Mouse (Mus musculus) hindbrain, postnatal 0 days (tissue): ENCODE data around the gene Shc4. TPM values are rescaled to one million over a fixed set of nuclear protein-coding genes. Genes with fewer than 3 reads are reported as not detected.

Experiments
- ATAC-seq: fragments of 200-750 bp; cut with Nextera tagmentation; 2 replicates; pipeline ENCODE4 v1.8.0; 2017; ENCODE audit warnings: mild to moderate bottlenecking, moderate TSS enrichment, moderate library complexity
- DNase-seq: peaks from one replicate; pipeline ENCODE4 v3.0.0-alpha.2; 2015; ENCODE audit warnings: low spot score
- H3K27ac ChIP-seq: fragments of 300-500 bp; sonication (generic); 2 replicates; pipeline ENCODE4 v1.5.1; 2014; ENCODE audit warnings: mild to moderate bottlenecking
- H3K27me3 ChIP-seq: fragments of 300-500 bp; sonication (generic); 2 replicates; pipeline ENCODE4 v1.6.1; 2014; ENCODE audit warnings: low read length, mixed read lengths; ENCODE audit not compliant: insufficient read depth
- H3K36me3 ChIP-seq: fragments of 300-500 bp; sonication (generic); 2 replicates; pipeline ENCODE4 v1.6.1; 2014; ENCODE audit warnings: low read length, mixed read lengths; ENCODE audit not compliant: insufficient read depth
- H3K4me1 ChIP-seq: fragments of 300-500 bp; sonication (generic); 2 replicates; pipeline ENCODE4 v1.6.1; 2014; ENCODE audit warnings: antibody characterized with exemption, low read length, mixed read lengths; ENCODE audit not compliant: insufficient read depth
- H3K4me2 ChIP-seq: fragments of 300-500 bp; sonication (generic); 2 replicates; pipeline ENCODE4 v1.6.1; 2014; ENCODE audit warnings: low read depth, mild to moderate bottlenecking, low read length, moderate library complexity, mixed read lengths
- H3K4me3 ChIP-seq: fragments of 300-500 bp; sonication (generic); 2 replicates; pipeline ENCODE4 v1.5.1; 2014; ENCODE audit warnings: low read length
- H3K9ac ChIP-seq: fragments of 300-500 bp; sonication (generic); replicated peaks from 2 replicates; pipeline ENCODE4 v1.6.1; 2014; ENCODE audit warnings: mild to moderate bottlenecking, low read length, moderate library complexity, mixed read lengths
- H3K9me3 ChIP-seq: fragments of 300-500 bp; sonication (generic); 2 replicates; pipeline ENCODE4 v1.6.1; 2016; ENCODE audit warnings: low read length, mixed read lengths
- CTCF ChIP-seq: IDR thresholded peaks from 2 replicates; pipeline ENCODE4 v1.5.1; 2016; ENCODE audit warnings: antibody characterized with exemption, control low read depth, low read depth
- WGBS: fragments of 180-500 bp; shearing (Covaris S2); extraction: QIAGEN DNeasy Blood & Tissue Kit; methylation state at CpG from one replicate; pipeline ENCODE4 v1.1.7; 2014; 5-methylcytosine and 5-hydroxymethylcytosine counted together
- polyA plus RNA-seq: library from polyadenylated mRNA; unstranded; fragments of >200 nt; fragmentation: Nextera tagmentation; extraction: Ambion mirVana; gene quantifications from 2 replicates; pipeline ENCODE4 v1.2.1, GENCODE M21; 2015
- total RNA-seq: library from RNA; depleted of rRNA; stranded (reverse); fragments of >200 nt; gene quantifications from 2 replicates; pipeline ENCODE4 v1.2.3, GENCODE M21; 2014

The Shc4 gene
- total and polyA plus RNA-seq, 2 experiments from 2014 or later, result 3.9 to 9.1 TPM

GRCm38 (mm10) chr2:125672568-125672956, 51.4 kb downstream of the Shc4 start:
- peak overlapping the region; percentile 98 for H3K27ac ChIP-seq
- WGBS, result 26% methylated on average over 8 of the region's 20 CpGs
- TF ChIP-seq CTCF, result no peak
- H3K4me3 ChIP-seq, result peak overlapping the region; percentile 88
- no peaks in the 10 kb centered on the region for H3K27me3 ChIP-seq
- H3K4me2 ChIP-seq, result peak overlapping the region; percentile 68
- DNase-seq, result no peak
- peak overlapping the region; percentile 93 for H3K9ac ChIP-seq
- no peak for ATAC-seq
- H3K36me3 ChIP-seq, result no peaks in the 10 kb centered on the region
- H3K4me1 ChIP-seq, result peaks cover 9% of the 10 kb centered on the region
- H3K9me3 ChIP-seq, result no peaks in the 10 kb centered on the region

DNA sequence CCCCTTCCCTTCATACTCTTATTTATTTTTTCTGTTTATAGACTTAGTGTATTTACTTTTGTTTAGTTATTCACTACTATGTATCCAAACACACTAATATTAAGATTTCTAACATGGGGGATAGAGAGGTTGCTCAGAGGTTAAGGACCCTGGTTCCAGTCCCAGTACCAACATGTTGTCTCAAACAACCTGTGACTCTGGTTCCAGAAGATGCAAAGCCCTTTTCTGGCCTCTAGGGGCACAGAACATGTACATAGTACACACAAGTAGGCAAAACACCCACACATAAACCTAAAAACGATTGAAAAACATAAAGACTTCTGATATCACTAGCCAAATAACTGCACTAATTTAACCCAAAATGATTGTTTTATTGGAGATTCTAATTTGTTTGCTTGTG, 53.1 kb downstream of the Shc4 start:
- Histone ChIP-seq H3K9me3 (no peaks in the 10 kb centered on the region), H3K4me2 (no peak overlapping the region), H3K27me3 (no peaks in the 10 kb centered on the region), H3K4me1 (peaks cover 9% of the 10 kb centered on the region), H3K27ac (no peak overlapping the region), H3K4me3 (no peak overlapping the region), H3K36me3 (no peaks in the 10 kb centered on the region), H3K9ac (no peak overlapping the region)
- TF ChIP-seq CTCF, result peak; percentile 49; the same call in 1 of the 2 replicates
- DNase-seq (peak; percentile 24), ATAC-seq (no peak)
- WGBS, result 48% methylated on average over 1 of the region's 1 CpGs

- H3K36me3 ChIP-seq, result no peaks in the 10 kb centered on the region
- H3K4me2 ChIP-seq, result no peak overlapping the region
- no peaks in the 10 kb centered on the region for H3K27me3 ChIP-seq
- no peak overlapping the region for H3K27ac ChIP-seq
- no peak overlapping the region for H3K4me3 ChIP-seq
- TF ChIP-seq CTCF, result no peak
- DNase-seq (no peak), ATAC-seq (no peak)
- H3K9ac ChIP-seq, result no peak overlapping the region
- WGBS, result 86% methylated on average over 7 of the region's 7 CpGs
- no peaks in the 10 kb centered on the region for H3K9me3 ChIP-seq
- H3K4me1 ChIP-seq, result no peaks in the 10 kb centered on the region
These were observed 56.2 kb downstream of the Shc4 start for GRCm38 (mm10) chr2:125667721-125668120.

GRCm38 (mm10) chr2:125667184-125667583, 56.8 kb downstream of the Shc4 start:
- ATAC-seq, result no peak
- Histone ChIP-seq H3K9me3 (no peaks in the 10 kb centered on the region), H3K9ac (no peak overlapping the region), H3K27ac (no peak overlapping the region), H3K4me3 (no peak overlapping the region), H3K4me2 (no peak overlapping the region), H3K4me1 (no peaks in the 10 kb centered on the region), H3K36me3 (no peaks in the 10 kb centered on the region), H3K27me3 (no peaks in the 10 kb centered on the region)
- TF ChIP-seq CTCF, result peak; percentile 28
- 72% methylated on average over 5 of the region's 5 CpGs for WGBS
- DNase-seq, result no peak

DNA sequence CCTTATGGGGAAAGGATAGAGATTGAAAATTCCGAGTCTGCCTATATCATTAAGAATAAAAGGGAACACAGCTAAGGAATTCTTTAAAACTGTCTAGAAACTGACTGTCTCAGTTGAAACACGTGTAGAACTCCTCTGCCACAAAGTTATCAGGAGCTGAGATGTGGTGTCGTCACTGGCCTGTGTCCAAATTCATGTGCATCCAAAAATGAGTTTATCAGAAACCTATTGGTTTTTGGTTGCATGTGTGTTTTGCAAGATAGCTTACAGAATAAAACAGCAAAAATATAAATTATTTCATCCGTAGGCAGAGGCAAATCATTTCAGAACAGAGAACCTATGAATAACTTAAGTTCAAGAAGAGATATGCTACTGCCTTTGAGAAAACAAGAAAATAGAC, 57.3 kb downstream of the Shc4 start:
- Histone ChIP-seq H3K27me3 (no peaks in the 10 kb centered on the region), H3K4me2 (no peak overlapping the region), H3K9ac (no peak overlapping the region), H3K9me3 (no peaks in the 10 kb centered on the region), H3K4me1 (no peaks in the 10 kb centered on the region), H3K27ac (no peak overlapping the region), H3K4me3 (no peak overlapping the region), H3K36me3 (no peaks in the 10 kb centered on the region)
- ATAC-seq (no peak), DNase-seq (no peak)
- WGBS, result 84% methylated on average over 4 of the region's 4 CpGs
- no peak for TF ChIP-seq CTCF

DNA sequence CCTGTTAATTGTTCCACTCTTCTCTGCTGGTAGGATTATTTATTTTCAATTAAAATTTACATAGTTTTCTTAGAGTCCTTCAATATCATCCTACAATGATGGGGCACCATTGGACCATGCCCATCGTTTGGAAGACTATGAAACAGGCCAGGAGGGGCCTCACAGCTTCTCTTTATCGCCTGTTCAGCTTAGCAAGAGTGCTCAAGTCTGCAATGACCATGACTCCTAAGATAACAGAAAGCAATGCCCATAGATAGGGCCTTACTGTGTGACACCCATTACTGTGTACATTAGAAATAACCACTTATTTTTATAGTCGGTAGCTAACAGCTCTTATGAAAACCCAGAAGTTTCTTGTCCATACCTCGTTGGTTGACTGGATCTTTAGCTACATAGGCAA, 58.0 kb downstream of the Shc4 start:
- no peaks in the 10 kb centered on the region for H3K27me3 ChIP-seq
- H3K9me3 ChIP-seq, result no peaks in the 10 kb centered on the region
- no peak overlapping the region for H3K4me2 ChIP-seq
- H3K27ac ChIP-seq, result no peak overlapping the region
- WGBS, result 88% methylated on average over 4 of the region's 4 CpGs
- TF ChIP-seq CTCF, result no peak
- DNase-seq (no peak), ATAC-seq (no peak)
- no peak overlapping the region for H3K4me3 ChIP-seq
- no peaks in the 10 kb centered on the region for H3K36me3 ChIP-seq
- no peak overlapping the region for H3K9ac ChIP-seq
- H3K4me1 ChIP-seq, result no peaks in the 10 kb centered on the region

DNA sequence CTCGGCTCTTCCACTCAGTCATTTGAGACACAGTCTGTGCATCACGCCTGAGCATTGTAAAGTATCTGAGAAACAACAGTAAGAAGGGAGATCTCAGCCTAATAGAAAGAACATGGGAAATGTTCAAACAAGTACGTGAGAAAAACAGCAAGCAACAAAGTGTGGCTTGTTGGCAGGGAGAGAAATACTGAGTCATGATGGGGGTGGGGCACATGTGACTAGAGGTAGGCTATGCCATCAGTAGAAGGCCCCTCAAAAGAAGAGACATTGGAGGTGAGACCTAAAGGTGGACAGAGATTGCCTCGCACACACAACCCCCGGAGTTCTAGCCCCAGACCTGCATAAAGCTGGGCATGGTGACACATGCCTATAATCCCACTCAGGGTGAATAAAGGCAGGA, 58.7 kb downstream of the Shc4 start:
- WGBS, result 92% methylated on average over 5 of the region's 5 CpGs
- DNase-seq, result no peak

More for the DNA sequence above, 58.7 kb downstream of the Shc4 start:
- Histone ChIP-seq H3K4me1 (no peaks in the 10 kb centered on the region), H3K4me3 (no peak overlapping the region), H3K4me2 (no peak overlapping the region), H3K9ac (no peak overlapping the region), H3K36me3 (no peaks in the 10 kb centered on the region), H3K27me3 (no peaks in the 10 kb centered on the region), H3K27ac (no peak overlapping the region), H3K9me3 (no peaks in the 10 kb centered on the region)
- no peak for ATAC-seq
- TF ChIP-seq CTCF, result no peak
